Mouse (Mus musculus): ENCODE measurements around the gene Ostn. TPM values are rescaled to one million over a fixed set of nuclear protein-coding genes. Genes with fewer than 3 reads are reported as not detected.

Ostn gene
- polyA plus RNA-seq, 1 experiment, result 0.41 TPM

GRCm38 (mm10) chr16:27348359-27348758 lies 41.1 kb downstream of the Ostn start:
- no peaks in the 10 kb centered on the region for H3K27me3 ChIP-seq (ENCODE audit: control insufficient read depth, insufficient read depth, low read length)
- H3K4me1 ChIP-seq (ENCODE audit: control insufficient read depth, insufficient read depth, low read length), result no peaks in the 10 kb centered on the region
- TF ChIP-seq POLR2A (IDR thresholded peaks at IDR 0.05; ENCODE audit: borderline replicate concordance, insufficient read depth, low read length) (no peak), CTCF (IDR thresholded peaks at IDR 0.05; ENCODE audit: borderline replicate concordance, insufficient read depth, low read depth, low read length) (no peak)
- no peak overlapping the region for H3K27ac ChIP-seq (ENCODE audit: insufficient read depth, low read length)
- no peak for DNase-seq
- 44% methylated on average over 1 of the region's 1 CpGs for WGBS
- no peak overlapping the region for H3K4me3 ChIP-seq (replicated peaks; ENCODE audit: insufficient read depth, low read depth, low read length)

- no peak for DNase-seq
- H3K4me3 ChIP-seq (replicated peaks; ENCODE audit: insufficient read depth, low read depth, low read length), result no peak overlapping the region
- no peak overlapping the region for H3K27ac ChIP-seq (ENCODE audit: insufficient read depth, low read length)
- no peak for TF ChIP-seq CTCF (IDR thresholded peaks at IDR 0.05; ENCODE audit: borderline replicate concordance, insufficient read depth, low read depth, low read length)
- TF ChIP-seq POLR2A (IDR thresholded peaks at IDR 0.05; ENCODE audit: borderline replicate concordance, insufficient read depth, low read length), result no peak
- 94% methylated on average over 2 of the region's 2 CpGs for WGBS
- no peaks in the 10 kb centered on the region for H3K27me3 ChIP-seq (ENCODE audit: control insufficient read depth, insufficient read depth, low read length)
- no peaks in the 10 kb centered on the region for H3K4me1 ChIP-seq (ENCODE audit: control insufficient read depth, insufficient read depth, low read length)
These were observed 41.9 kb downstream of the Ostn start for GRCm38 (mm10) chr16:27349235-27349634.

GRCm38 (mm10) chr16:27349878-27350532 lies 42.7 kb downstream of the Ostn start:
- no peak overlapping the region for H3K4me3 ChIP-seq (replicated peaks; ENCODE audit: insufficient read depth, low read depth, low read length)
- no peaks in the 10 kb centered on the region for H3K27me3 ChIP-seq (ENCODE audit: control insufficient read depth, insufficient read depth, low read length)
- 89% methylated on average over 7 of the region's 7 CpGs for WGBS
- H3K4me1 ChIP-seq (ENCODE audit: control insufficient read depth, insufficient read depth, low read length), result no peaks in the 10 kb centered on the region
- TF ChIP-seq POLR2A (IDR thresholded peaks at IDR 0.05; ENCODE audit: borderline replicate concordance, insufficient read depth, low read length) (no peak), CTCF (IDR thresholded peaks at IDR 0.05; ENCODE audit: borderline replicate concordance, insufficient read depth, low read depth, low read length) (no peak)
- H3K27ac ChIP-seq (ENCODE audit: insufficient read depth, low read length), result no peak overlapping the region
- no peak for DNase-seq

GRCm38 (mm10) chr16:27354464-27354863 lies 47.2 kb downstream of the Ostn start:
- H3K4me1 ChIP-seq (ENCODE audit: control insufficient read depth, insufficient read depth, low read length), result no peaks in the 10 kb centered on the region
- TF ChIP-seq POLR2A (IDR thresholded peaks at IDR 0.05; ENCODE audit: borderline replicate concordance, insufficient read depth, low read length), result no peak
- TF ChIP-seq CTCF (IDR thresholded peaks at IDR 0.05; ENCODE audit: borderline replicate concordance, insufficient read depth, low read depth, low read length), result no peak
- no peak for DNase-seq
- H3K27ac ChIP-seq (ENCODE audit: insufficient read depth, low read length), result no peak overlapping the region
- 80% methylated on average over 2 of the region's 2 CpGs for WGBS
- no peak overlapping the region for H3K4me3 ChIP-seq (replicated peaks; ENCODE audit: insufficient read depth, low read depth, low read length)
- no peaks in the 10 kb centered on the region for H3K27me3 ChIP-seq (ENCODE audit: control insufficient read depth, insufficient read depth, low read length)

- H3K27me3 ChIP-seq (ENCODE audit: control insufficient read depth, insufficient read depth, low read length), result no peaks in the 10 kb centered on the region
- H3K27ac ChIP-seq (ENCODE audit: insufficient read depth, low read length), result no peak overlapping the region
- 91% methylated on average over 1 of the region's 1 CpGs for WGBS
- no peak for DNase-seq
- no peaks in the 10 kb centered on the region for H3K4me1 ChIP-seq (ENCODE audit: control insufficient read depth, insufficient read depth, low read length)
- TF ChIP-seq CTCF (IDR thresholded peaks at IDR 0.05; ENCODE audit: borderline replicate concordance, insufficient read depth, low read depth, low read length), result no peak
- no peak for TF ChIP-seq POLR2A (IDR thresholded peaks at IDR 0.05; ENCODE audit: borderline replicate concordance, insufficient read depth, low read length)
- no peak overlapping the region for H3K4me3 ChIP-seq (replicated peaks; ENCODE audit: insufficient read depth, low read depth, low read length)
These were observed 52.8 kb downstream of the Ostn start for GRCm38 (mm10) chr16:27360059-27360458.

DNA sequence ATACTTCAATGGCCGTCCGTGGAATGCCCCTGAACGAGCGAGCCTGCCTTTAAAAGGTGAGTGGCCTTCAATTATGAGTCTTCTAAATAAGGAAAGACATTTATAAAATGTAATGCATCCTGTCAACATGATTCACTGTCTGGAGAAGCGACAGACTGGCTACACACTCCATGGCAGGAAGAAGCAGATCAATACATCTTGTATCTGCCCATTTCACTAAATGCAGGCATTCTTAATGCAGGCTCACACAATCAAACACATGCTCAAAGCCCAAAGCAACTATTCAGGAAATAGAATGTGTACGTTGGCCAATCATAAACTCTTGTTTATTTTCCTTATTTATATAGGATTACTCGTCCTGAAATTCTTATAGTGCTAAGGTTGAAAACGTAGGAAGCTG lies 62.9 kb downstream of the Ostn start, which contains the start of gene Uts2b:
Gene Uts2b, minus strand, starts transcription at position 49 of the 400 bp plus-strand sequence.
- Histone ChIP-seq H3K27me3 (ENCODE audit: control insufficient read depth, insufficient read depth, low read length) (no peaks in the 10 kb centered on the region), H3K27ac (ENCODE audit: insufficient read depth, low read length) (no peak within 1 kb of the TSS), H3K4me1 (ENCODE audit: control insufficient read depth, insufficient read depth, low read length) (no peaks in the 10 kb centered on the region), H3K4me3 (replicated peaks; ENCODE audit: insufficient read depth, low read depth, low read length) (no peak within 1 kb of the TSS)
- no peak for DNase-seq
- no peak for TF ChIP-seq CTCF (IDR thresholded peaks at IDR 0.05; ENCODE audit: borderline replicate concordance, insufficient read depth, low read depth, low read length)
- no peak for TF ChIP-seq POLR2A (IDR thresholded peaks at IDR 0.05; ENCODE audit: borderline replicate concordance, insufficient read depth, low read length)
- 86% methylated on average over 8 of the region's 8 CpGs for WGBS

DNA sequence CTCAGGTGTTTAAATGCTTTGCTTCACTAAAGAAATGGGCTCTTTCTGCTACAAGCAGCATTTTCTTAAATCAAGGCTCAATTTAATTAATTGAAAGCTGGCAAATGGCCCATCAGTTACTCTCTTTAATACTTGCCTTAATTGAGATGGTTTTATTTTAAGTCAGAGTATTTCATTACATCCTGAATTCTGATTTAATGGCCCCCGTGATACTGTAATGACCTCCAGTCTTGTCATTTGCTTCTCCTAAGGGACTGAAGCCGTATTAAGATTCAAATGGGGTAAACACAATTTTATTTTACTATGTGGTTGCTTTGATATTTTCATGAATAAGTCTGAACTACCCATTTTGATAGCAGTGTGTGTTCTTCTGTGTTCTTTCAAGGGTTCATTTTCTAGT lies 63.4 kb downstream of the Ostn start:
- 94% methylated on average over 2 of the region's 2 CpGs for WGBS

GRCm38 (mm10) chr16:27374139-27374538 lies 66.8 kb downstream of the Ostn start:
- 79% methylated on average over 3 of the region's 3 CpGs for WGBS
- H3K27me3 ChIP-seq (ENCODE audit: control insufficient read depth, insufficient read depth, low read length), result no peaks in the 10 kb centered on the region
- no peak overlapping the region for H3K27ac ChIP-seq (ENCODE audit: insufficient read depth, low read length)
- no peak for DNase-seq
- H3K4me1 ChIP-seq (ENCODE audit: control insufficient read depth, insufficient read depth, low read length), result no peaks in the 10 kb centered on the region
- no peak overlapping the region for H3K4me3 ChIP-seq (replicated peaks; ENCODE audit: insufficient read depth, low read depth, low read length)
- no peak for TF ChIP-seq POLR2A (IDR thresholded peaks at IDR 0.05; ENCODE audit: borderline replicate concordance, insufficient read depth, low read length)
- no peak for TF ChIP-seq CTCF (IDR thresholded peaks at IDR 0.05; ENCODE audit: borderline replicate concordance, insufficient read depth, low read depth, low read length)

More for the DNA sequence above, 63.4 kb downstream of the Ostn start:
- TF ChIP-seq CTCF (IDR thresholded peaks at IDR 0.05; ENCODE audit: borderline replicate concordance, insufficient read depth, low read depth, low read length), result no peak
- TF ChIP-seq POLR2A (IDR thresholded peaks at IDR 0.05; ENCODE audit: borderline replicate concordance, insufficient read depth, low read length), result no peak
- Histone ChIP-seq H3K27ac (ENCODE audit: insufficient read depth, low read length) (no peak overlapping the region), H3K4me1 (ENCODE audit: control insufficient read depth, insufficient read depth, low read length) (no peaks in the 10 kb centered on the region), H3K4me3 (replicated peaks; ENCODE audit: insufficient read depth, low read depth, low read length) (no peak overlapping the region), H3K27me3 (ENCODE audit: control insufficient read depth, insufficient read depth, low read length) (no peaks in the 10 kb centered on the region)
- no peak for DNase-seq
